Mouse (Mus musculus) thymus, adult 2 months (tissue): ENCODE measurements around the gene Cacng2.

Experiments used
- CTCF ChIP-seq: fragments of 200-500 bp; IDR thresholded peaks from 2 replicates; pipeline ENCODE4 v1.5.1; 2012; ENCODE audit warnings: mild to moderate bottlenecking, control low read depth, low read length, moderate library complexity, borderline replicate concordance; ENCODE audit not compliant: control insufficient read depth, poor library complexity, insufficient read depth; ENCODE audit errors: extremely low read depth
- POLR2A ChIP-seq: fragments of 200-500 bp; IDR thresholded peaks from 2 replicates; pipeline ENCODE4 v1.6.1; 2012; ENCODE audit warnings: mild to moderate bottlenecking, low read length, control low read depth, moderate library complexity; ENCODE audit not compliant: control insufficient read depth, poor library complexity, insufficient read depth; ENCODE audit errors: extremely low read depth

GRCm38 (mm10) chr15:78157824-78158223 is 38.0 kb upstream of the Cacng2 start:
- TF ChIP-seq CTCF (no peak), POLR2A (no peak)
